Mouse (Mus musculus) heart, embryonic 15.5 days (tissue): ENCODE data around the gene Olfr1245. TPM values are rescaled to one million over a fixed set of nuclear protein-coding genes. Genes with fewer than 3 reads are reported as not detected.
"Not testable (repeated sequence)": the region's sequence is repeated elsewhere in the genome, so short reads cannot be mapped to it uniquely, and the experiment has no call there.

Experiments
- ATAC-seq: fragments of 200-750 bp; cut with Nextera tagmentation; replicated peaks from 2 replicates; pipeline ENCODE4 v1.8.0; 2017; ENCODE audit warnings: low read depth, moderate TSS enrichment; ENCODE audit not compliant: insufficient number of reproducible peaks, insufficient read depth, low FRiP score
- H3K27ac ChIP-seq: fragments of 300-500 bp; sonication (generic); 2 replicates; pipeline ENCODE4 v1.5.1; 2015; ENCODE audit warnings: mild to moderate bottlenecking, inconsistent platforms
- H3K27me3 ChIP-seq: fragments of 300-500 bp; sonication (generic); 2 replicates; pipeline ENCODE4 v1.6.1; 2015; ENCODE audit warnings: inconsistent platforms
- H3K36me3 ChIP-seq: fragments of 300-500 bp; sonication (generic); 2 replicates; pipeline ENCODE4 v1.6.1; 2015; ENCODE audit warnings: mild to moderate bottlenecking, inconsistent platforms
- H3K4me1 ChIP-seq: fragments of 300-500 bp; sonication (generic); replicated peaks from 2 replicates; pipeline ENCODE4 v1.6.1; 2015; ENCODE audit warnings: inconsistent platforms
- H3K4me2 ChIP-seq: fragments of 300-500 bp; sonication (generic); 2 replicates; pipeline ENCODE4 v1.6.1; 2015; ENCODE audit warnings: inconsistent platforms, mild to moderate bottlenecking, moderate library complexity
- H3K4me3 ChIP-seq: fragments of 300-500 bp; sonication (generic); 2 replicates; pipeline ENCODE4 v1.5.1; 2015; ENCODE audit warnings: mild to moderate bottlenecking, inconsistent platforms
- H3K9ac ChIP-seq: fragments of 300-500 bp; sonication (generic); 2 replicates; pipeline ENCODE4 v1.6.1; 2015; ENCODE audit warnings: mild to moderate bottlenecking, inconsistent platforms
- H3K9me3 ChIP-seq: fragments of 300-500 bp; sonication (generic); replicated peaks from 2 replicates; pipeline ENCODE4 v1.6.1; 2016; ENCODE audit warnings: inconsistent platforms
- WGBS: fragments of 180-500 bp; shearing (Covaris S2); methylation state at CpG from one replicate; pipeline ENCODE4 v1.1.7; 2015; ENCODE audit warnings: mixed read lengths; 5-methylcytosine and 5-hydroxymethylcytosine counted together
- polyA plus RNA-seq: library from polyadenylated mRNA; unstranded; fragments of >200 nt; fragmentation: Nextera tagmentation; extraction: Ambion mirVana; gene quantifications from 2 replicates; pipeline ENCODE4 v1.2.1, GENCODE M21; 2015

The Olfr1245 gene
- not detected in 2 replicates for polyA plus RNA-seq

- H3K4me2 ChIP-seq: no peak within 1 kb of the TSS
- H3K27ac ChIP-seq: no peak within 1 kb of the TSS
- H3K27me3 ChIP-seq: no peaks in the 10 kb centered on the region
- no peaks in the 10 kb centered on the region for H3K4me1 ChIP-seq
- 74% methylated on average over 1 of the region's 1 CpGs for WGBS
- no peak for ATAC-seq
- H3K4me3 ChIP-seq: no peak within 1 kb of the TSS
- no peaks in the 10 kb centered on the region for H3K9me3 ChIP-seq
- no peaks in the 10 kb centered on the region for H3K36me3 ChIP-seq
- H3K9ac ChIP-seq: no peak within 1 kb of the TSS
Measured at GRCm38 (mm10) chr2:89578347-89578746, at the start of gene Olfr1245. Olfr1245 (minus strand) TSS chr2:89578447.

- H3K4me2 ChIP-seq, H3K27ac ChIP-seq, H3K27me3 ChIP-seq, H3K36me3 ChIP-seq, H3K9ac ChIP-seq, H3K4me1 ChIP-seq, H3K4me3 ChIP-seq, ATAC-seq, H3K9me3 ChIP-seq: not testable (repeated sequence)
- 96% methylated on average over 1 of the region's 1 CpGs for WGBS
Measured at GRCm38 (mm10) chr2:89618145-89618544, 39.9 kb upstream of the Olfr1245 start, which contains the start of gene Olfr1248. Olfr1248 (minus strand) TSS chr2:89618245.

- no peak for ATAC-seq
- WGBS: 73% methylated on average over 2 of the region's 2 CpGs
Measured at GRCm38 (mm10) chr2:89614030-89614429, 35.8 kb upstream of the Olfr1245 start, which contains the start of gene Olfr1247. Olfr1247 (minus strand) TSS chr2:89614130.

GRCm38 (mm10) chr2:89593057-89593456 is 14.8 kb upstream of the Olfr1245 start, which contains the start of gene Olfr1246:
Olfr1246 (minus strand) TSS chr2:89593157.
- H3K27me3 ChIP-seq: no peaks in the 10 kb centered on the region
- no peak within 1 kb of the TSS for H3K27ac ChIP-seq
- ATAC-seq: no peak
- H3K4me1 ChIP-seq: no peaks in the 10 kb centered on the region
- no peaks in the 10 kb centered on the region for H3K36me3 ChIP-seq
- no peak within 1 kb of the TSS for H3K4me2 ChIP-seq
- 69% methylated on average over 2 of the region's 2 CpGs for WGBS
- no peaks in the 10 kb centered on the region for H3K9me3 ChIP-seq
- no peak within 1 kb of the TSS for H3K9ac ChIP-seq
- H3K4me3 ChIP-seq: no peak within 1 kb of the TSS

More at GRCm38 (mm10) chr2:89614030-89614429, 35.8 kb upstream of the Olfr1245 start, which contains the start of gene Olfr1247:
- no peak within 1 kb of the TSS for H3K27ac ChIP-seq
- no peak within 1 kb of the TSS for H3K4me2 ChIP-seq
- no peaks in the 10 kb centered on the region for H3K27me3 ChIP-seq
- no peak within 1 kb of the TSS for H3K9ac ChIP-seq
- no peaks in the 10 kb centered on the region for H3K9me3 ChIP-seq
- no peak within 1 kb of the TSS for H3K4me3 ChIP-seq
- no peaks in the 10 kb centered on the region for H3K36me3 ChIP-seq
- H3K4me1 ChIP-seq: no peaks in the 10 kb centered on the region

- WGBS: 50% methylated on average over 2 of the region's 2 CpGs
- not testable (repeated sequence) for H3K4me1 ChIP-seq, H3K4me3 ChIP-seq, H3K4me2 ChIP-seq, H3K36me3 ChIP-seq, H3K9me3 ChIP-seq, H3K27me3 ChIP-seq, H3K27ac ChIP-seq, H3K9ac ChIP-seq, ATAC-seq
Measured at GRCm38 (mm10) chr2:89562706-89563105, 15.5 kb downstream of the Olfr1245 start.

GRCm38 (mm10) chr2:89544516-89544915 is 33.7 kb downstream of the Olfr1245 start:
- no peak overlapping the region for H3K4me3 ChIP-seq

GRCm38 (mm10) chr2:89539923-89540322 is 38.3 kb downstream of the Olfr1245 start:
- Histone ChIP-seq H3K36me3 (no peaks in the 10 kb centered on the region), H3K27me3 (no peaks in the 10 kb centered on the region), H3K9me3 (no peaks in the 10 kb centered on the region), H3K9ac (no peak overlapping the region), H3K4me2 (no peak overlapping the region), H3K4me3 (no peak overlapping the region), H3K4me1 (no peaks in the 10 kb centered on the region), H3K27ac (no peak overlapping the region)
- WGBS: 37% methylated on average over 1 of the region's 1 CpGs
- no peak for ATAC-seq

More at GRCm38 (mm10) chr2:89544516-89544915, 33.7 kb downstream of the Olfr1245 start:
- H3K27me3 ChIP-seq: no peaks in the 10 kb centered on the region
- WGBS: 52% methylated on average over 2 of the region's 2 CpGs
- no peaks in the 10 kb centered on the region for H3K36me3 ChIP-seq
- H3K9ac ChIP-seq: no peak overlapping the region
- no peak for ATAC-seq
- H3K27ac ChIP-seq: no peak overlapping the region
- H3K4me2 ChIP-seq: no peak overlapping the region
- no peaks in the 10 kb centered on the region for H3K9me3 ChIP-seq
- H3K4me1 ChIP-seq: no peaks in the 10 kb centered on the region

GRCm38 (mm10) chr2:89531387-89531786 is 46.9 kb downstream of the Olfr1245 start, which contains the start of gene Olfr1243:
Olfr1243 (minus strand) TSS chr2:89531487.
- H3K4me1 ChIP-seq: no peaks in the 10 kb centered on the region
- no peak for ATAC-seq
- H3K27ac ChIP-seq: no peak within 1 kb of the TSS
- no peak within 1 kb of the TSS for H3K9ac ChIP-seq
- WGBS: 65% methylated on average over 1 of the region's 1 CpGs
- H3K4me2 ChIP-seq: no peak within 1 kb of the TSS
- H3K4me3 ChIP-seq: no peak within 1 kb of the TSS
- no peaks in the 10 kb centered on the region for H3K27me3 ChIP-seq
- H3K9me3 ChIP-seq: no peaks in the 10 kb centered on the region
- H3K36me3 ChIP-seq: no peaks in the 10 kb centered on the region

Other genes with a start within 250 kb of the Olfr1245 start
- gene Olfr1232, start 248.8 kb downstream of the Olfr1245 start, polyA plus RNA-seq: not detected in 2 replicates
- gene Olfr1233, start 236.0 kb downstream of the Olfr1245 start, polyA plus RNA-seq: not detected in 2 replicates
- gene Olfr1234, start 213.6 kb downstream of the Olfr1245 start, polyA plus RNA-seq: not detected in 2 replicates
- not detected in 2 replicates for gene Olfr1238, start 168.8 kb downstream of the Olfr1245 start, polyA plus RNA-seq
- gene Olfr1239, start 158.0 kb downstream of the Olfr1245 start, polyA plus RNA-seq: not detected in 2 replicates
- not detected in 2 replicates for gene Olfr1240, start 135.4 kb downstream of the Olfr1245 start, polyA plus RNA-seq
- gene Olfr1241, start 91.3 kb downstream of the Olfr1245 start, polyA plus RNA-seq: not detected in 2 replicates
- not detected in 2 replicates for gene Olfr1242, start 80.1 kb downstream of the Olfr1245 start, polyA plus RNA-seq
- gene Olfr1243, start 47.0 kb downstream of the Olfr1245 start, polyA plus RNA-seq: not detected in 2 replicates
- not detected in 2 replicates for gene Olfr1246, start 14.7 kb upstream of the Olfr1245 start, polyA plus RNA-seq
- gene Olfr1247, start 35.7 kb upstream of the Olfr1245 start, polyA plus RNA-seq: not detected in 2 replicates
- gene Olfr1248, start 39.8 kb upstream of the Olfr1245 start, polyA plus RNA-seq: not detected in 2 replicates
- not detected in 2 replicates for gene Olfr1249, start 56.5 kb upstream of the Olfr1245 start, polyA plus RNA-seq
- gene Olfr1250, start 83.0 kb upstream of the Olfr1245 start, polyA plus RNA-seq: not detected in 2 replicates
- gene Olfr1251, start 93.5 kb upstream of the Olfr1245 start, polyA plus RNA-seq: not detected in 2 replicates
- not detected in 2 replicates for gene Olfr1252, start 146.6 kb upstream of the Olfr1245 start, polyA plus RNA-seq
- not detected in 2 replicates for gene Olfr1253, start 178.6 kb upstream of the Olfr1245 start, polyA plus RNA-seq
- not detected in 2 replicates for gene Olfr1254, start 215.2 kb upstream of the Olfr1245 start, polyA plus RNA-seq
- not detected in 2 replicates for gene Olfr1255, start 233.6 kb upstream of the Olfr1245 start, polyA plus RNA-seq